Mouse (Mus musculus) myocyte (in vitro differentiated cells): ENCODE measurements around the gene Scfd1. TPM values are rescaled to one million over a fixed set of nuclear protein-coding genes. Genes with fewer than 3 reads are reported as not detected.

ENCODE experiments used
- H3K27me3 ChIP-seq: one replicate; pipeline ENCODE4 v1.6.1; 2011; ENCODE audit not compliant: control insufficient read depth, insufficient read depth, insufficient read length
- H3K36me3 ChIP-seq: one replicate; pipeline ENCODE4 v1.6.1; 2011; ENCODE audit not compliant: control insufficient read depth, insufficient read depth
- H3K4me2 ChIP-seq: one replicate; pipeline ENCODE4 v1.6.1; 2011; ENCODE audit warnings: low read depth, control low read depth
- H3K4me3 ChIP-seq: one replicate; pipeline ENCODE4 v1.5.1; 2011; ENCODE audit warnings: mild to moderate bottlenecking, control low read depth, moderate library complexity
- H3K79me2 ChIP-seq: one replicate; pipeline ENCODE4 v1.6.1; 2011; ENCODE audit not compliant: control insufficient read depth, insufficient read depth
- H3ac ChIP-seq: one replicate; pipeline ENCODE4 v1.6.1; 2011; ENCODE audit not compliant: control insufficient read depth, insufficient read length
- CEBPB ChIP-seq: IDR thresholded peaks from 2 replicates; pipeline ENCODE4 v1.6.1; 2011; ENCODE audit warnings: mild to moderate bottlenecking, moderate library complexity; ENCODE audit not compliant: poor library complexity, insufficient read depth, severe bottlenecking
- E2F4 ChIP-seq: IDR thresholded peaks from one replicate; pipeline ENCODE4 v1.6.1; 2011; ENCODE audit warnings: mild to moderate bottlenecking, control low read depth, moderate library complexity; ENCODE audit not compliant: insufficient read depth
- MAX ChIP-seq: IDR thresholded peaks from one replicate; pipeline ENCODE4 v1.6.1; 2011; ENCODE audit warnings: low read depth, mild to moderate bottlenecking, control low read depth
- MYOD1 ChIP-seq, 3 experiments: IDR thresholded peaks; one replicate each; pipeline ENCODE4 v1.6.1; 2011; ENCODE audit warnings: control low read depth in 2 of 3, low read depth in 2 of 3, mild to moderate bottlenecking in 2 of 3, moderate library complexity in 1 of 3; ENCODE audit not compliant: insufficient read length in 2 of 3, control insufficient read depth in 1 of 3
- MYOG ChIP-seq, 3 experiments: IDR thresholded peaks; one replicate each; pipeline ENCODE4 v1.6.1; 2011; ENCODE audit warnings: control low read depth in 2 of 3, low read depth in 2 of 3, mild to moderate bottlenecking in 2 of 3; ENCODE audit not compliant: insufficient read length in 2 of 3, control insufficient read depth in 1 of 3, insufficient read depth in 1 of 3
- POLR2A ChIP-seq: IDR thresholded peaks from one replicate; pipeline ENCODE4 v1.6.1; 2011; ENCODE audit warnings: low read depth, mild to moderate bottlenecking, control low read depth, moderate library complexity; ENCODE audit not compliant: insufficient read length
- POLR2AphosphoS2 ChIP-seq: IDR thresholded peaks from one replicate; pipeline ENCODE4 v1.6.1; 2011; ENCODE audit warnings: low read depth, control low read depth; ENCODE audit not compliant: insufficient read length
- REST ChIP-seq: IDR thresholded peaks from one replicate; pipeline ENCODE4 v1.6.1; 2011; ENCODE audit warnings: mild to moderate bottlenecking, control low read depth, moderate library complexity; ENCODE audit not compliant: insufficient read depth, insufficient read length
- SRF ChIP-seq: IDR thresholded peaks from one replicate; pipeline ENCODE4 v1.6.1; 2011; ENCODE audit warnings: low read depth; ENCODE audit not compliant: control insufficient read depth, insufficient read length
- TCF12 ChIP-seq: IDR thresholded peaks from one replicate; pipeline ENCODE4 v1.6.1; 2011; ENCODE audit warnings: mild to moderate bottlenecking, control low read depth; ENCODE audit not compliant: poor library complexity, insufficient read depth, severe bottlenecking
- TCF3 ChIP-seq: IDR thresholded peaks from one replicate; pipeline ENCODE4 v1.6.1; 2011; ENCODE audit warnings: low read depth, control low read depth; ENCODE audit not compliant: insufficient read length
- USF1 ChIP-seq: IDR thresholded peaks from one replicate; pipeline ENCODE4 v1.6.1; 2011; ENCODE audit warnings: low read depth, mild to moderate bottlenecking, control low read depth, moderate library complexity
- polyA plus RNA-seq: library from polyadenylated mRNA; unstranded; fragments of >200 nt; fragmentation: generic; extraction: Trizol; gene quantifications from one replicate; pipeline ENCODE4 v1.2.1, GENCODE M21; 2012; ENCODE audit warnings: missing spikeins

Gene Scfd1
- polyA plus RNA-seq, 1 experiment = 14.3 TPM

DNA sequence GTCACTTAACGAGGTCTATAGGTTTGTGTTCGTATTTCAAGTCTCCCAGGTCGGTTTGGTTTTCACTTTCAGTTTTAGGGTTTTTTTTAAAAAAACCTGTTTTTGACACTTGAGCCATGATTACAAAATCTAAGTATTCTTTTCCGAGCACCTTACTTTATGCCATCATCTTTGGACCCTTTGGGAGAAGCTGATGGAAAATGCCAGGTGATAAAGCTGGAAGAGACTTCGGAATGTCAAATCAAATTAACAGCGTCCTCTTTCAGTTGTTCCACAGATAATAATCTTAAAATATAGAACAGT is 529 bp downstream of the Scfd1 start:
- peak overlapping the region; percentile 61 for H3K4me2 ChIP-seq
- peak overlapping the region; percentile 42 for H3ac ChIP-seq
- TF ChIP-seq POLR2A = no peak
- TF ChIP-seq REST = no peak
- TF ChIP-seq MYOG (IDR thresholded peaks at IDR 0.05; ENCODE audit: control insufficient read depth in 1 of 3, insufficient read depth in 1 of 3, insufficient read length in 2 of 3, low read depth in 2 of 3) = no peak
- no peak for TF ChIP-seq E2F4
- TF ChIP-seq SRF = no peak
- no peak for TF ChIP-seq TCF12
- no peak for TF ChIP-seq TCF3
- TF ChIP-seq CEBPB = no peak
- TF ChIP-seq MYOD1 (IDR thresholded peaks at IDR 0.05; ENCODE audit: control insufficient read depth in 1 of 3, insufficient read length in 2 of 3, low read depth in 2 of 3) = no peak
- no peak for TF ChIP-seq USF1
- TF ChIP-seq MAX = no peak
- TF ChIP-seq POLR2AphosphoS2 = no peak
- H3K27me3 ChIP-seq = no peaks in the 10 kb centered on the region
- peak overlapping the region; percentile 85 for H3K4me3 ChIP-seq
- peaks cover 19% of the 10 kb centered on the region for H3K36me3 ChIP-seq
- H3K79me2 ChIP-seq = peaks cover 35% of the 10 kb centered on the region

DNA sequence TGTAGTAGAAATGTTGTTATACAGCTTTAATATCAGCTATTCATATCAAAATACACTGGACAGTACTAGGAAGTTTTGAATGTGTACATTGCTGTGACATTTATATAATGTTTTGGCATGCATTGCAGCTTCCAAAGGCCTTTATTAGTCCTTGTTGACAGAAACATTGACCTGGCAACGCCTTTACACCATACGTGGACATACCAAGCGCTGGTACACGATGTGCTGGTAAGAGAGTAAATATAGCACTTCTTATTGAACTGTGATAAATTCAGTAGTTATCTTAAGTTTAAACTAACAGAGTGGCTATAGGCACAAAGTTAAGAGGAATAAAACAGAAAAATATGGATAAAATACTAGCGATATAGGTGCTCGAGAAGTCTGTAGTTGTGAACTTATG is 22.6 kb downstream of the Scfd1 start:
- no peak overlapping the region for H3K4me3 ChIP-seq
- H3K27me3 ChIP-seq = no peaks in the 10 kb centered on the region
- peaks cover 37% of the 10 kb centered on the region for H3K36me3 ChIP-seq
- no peaks in the 10 kb centered on the region for H3K79me2 ChIP-seq
- no peak overlapping the region for H3K4me2 ChIP-seq
- no peak overlapping the region for H3ac ChIP-seq
- TF ChIP-seq USF1 (no peak), SRF (no peak), E2F4 (no peak), TCF12 (no peak), REST (no peak), MYOG (IDR thresholded peaks at IDR 0.05; ENCODE audit: control insufficient read depth in 1 of 3, insufficient read depth in 1 of 3, insufficient read length in 2 of 3, low read depth in 2 of 3) (no peak), MYOD1 (IDR thresholded peaks at IDR 0.05; ENCODE audit: control insufficient read depth in 1 of 3, insufficient read length in 2 of 3, low read depth in 2 of 3) (no peak), CEBPB (no peak), POLR2AphosphoS2 (no peak), POLR2A (no peak), MAX (no peak), TCF3 (no peak)

GRCm38 (mm10) chr12:51402060-51402698 is 24.9 kb downstream of the Scfd1 start:
- H3K27me3 ChIP-seq = no peaks in the 10 kb centered on the region
- no peak for TF ChIP-seq POLR2A
- TF ChIP-seq REST = no peak
- no peak for TF ChIP-seq TCF3
- TF ChIP-seq POLR2AphosphoS2 = no peak
- peaks cover 33% of the 10 kb centered on the region for H3K36me3 ChIP-seq
- H3K4me2 ChIP-seq = no peak overlapping the region
- no peak overlapping the region for H3ac ChIP-seq
- no peaks in the 10 kb centered on the region for H3K79me2 ChIP-seq
- no peak overlapping the region for H3K4me3 ChIP-seq

GRCm38 (mm10) chr12:51403987-51404586 is 26.8 kb downstream of the Scfd1 start:
- Histone ChIP-seq H3K79me2 (no peaks in the 10 kb centered on the region), H3K4me2 (no peak overlapping the region), H3ac (no peak overlapping the region), H3K36me3 (peaks cover 33% of the 10 kb centered on the region), H3K4me3 (no peak overlapping the region), H3K27me3 (no peaks in the 10 kb centered on the region)
- TF ChIP-seq E2F4 (no peak), TCF12 (no peak), MYOG (IDR thresholded peaks at IDR 0.05; ENCODE audit: control insufficient read depth in 1 of 3, insufficient read depth in 1 of 3, insufficient read length in 2 of 3, low read depth in 2 of 3) (no peak), MAX (no peak), TCF3 (no peak), POLR2AphosphoS2 (no peak)

- Histone ChIP-seq H3K4me3 (no peak overlapping the region), H3K27me3 (no peaks in the 10 kb centered on the region), H3K36me3 (peaks cover 56% of the 10 kb centered on the region), H3K79me2 (no peaks in the 10 kb centered on the region), H3ac (no peak overlapping the region), H3K4me2 (no peak overlapping the region)
- TF ChIP-seq MYOG (IDR thresholded peaks at IDR 0.05; ENCODE audit: control insufficient read depth in 1 of 3, insufficient read depth in 1 of 3, insufficient read length in 2 of 3, low read depth in 2 of 3) (no peak), MYOD1 (IDR thresholded peaks at IDR 0.05; ENCODE audit: control insufficient read depth in 1 of 3, insufficient read length in 2 of 3, low read depth in 2 of 3) (no peak), POLR2AphosphoS2 (no peak), E2F4 (no peak), TCF12 (no peak), SRF (no peak), MAX (no peak), CEBPB (no peak), USF1 (no peak), POLR2A (no peak), REST (no peak), TCF3 (no peak)
Measured at GRCm38 (mm10) chr12:51411362-51411761, 34.1 kb downstream of the Scfd1 start.
